24 mouse cellular contexts compared by ENCODE assay signal in genomic region chr16:18044991-18045390, GRCm38 (mm10).
"Had no signal": no experiment of that assay in that cellular context is flagged by ENCODE, and none has a peak within 500 bp of the region (broad histone marks: within the 10 kb centered on the region; RNA-seq: fewer than 3 reads in every experiment).

No protein-coding gene starts in this region.

- H3K36me3 ChIP-seq: heart, embryonic 13.5 days; heart, embryonic 15.5 days; hindbrain, embryonic 13.5 days; hindbrain, embryonic 15.5 days; limb, embryonic 10.5 days; limb, embryonic 12.5 days; liver, embryonic 13.5 days; liver, embryonic 15.5 days had no signal

- H3K9me3 ChIP-seq: heart, embryonic 13.5 days; heart, embryonic 15.5 days; hindbrain, embryonic 13.5 days; hindbrain, embryonic 15.5 days; limb, embryonic 10.5 days; limb, embryonic 12.5 days; liver, embryonic 13.5 days; liver, embryonic 15.5 days had no signal

- ATAC-seq: hindbrain, postnatal 0 days; intestine, embryonic 16.5 days; liver, postnatal 0 days had no signal

- H3K4me3 ChIP-seq: heart, adult 2 months; heart, embryonic 13.5 days; heart, embryonic 15.5 days; hindbrain, embryonic 13.5 days; hindbrain, embryonic 15.5 days; layer of hippocampus, adult 2 months; left cerebral cortex, adult 2 months; limb, embryonic 10.5 days; limb, embryonic 12.5 days; liver, embryonic 13.5 days; liver, embryonic 15.5 days had no signal

- H3K4me1 ChIP-seq: heart, embryonic 13.5 days; heart, embryonic 15.5 days; hindbrain, embryonic 13.5 days; hindbrain, embryonic 15.5 days; limb, embryonic 10.5 days; limb, embryonic 12.5 days; liver, embryonic 13.5 days; liver, embryonic 15.5 days had no signal

- DNase-seq: gastrocnemius, postnatal 14 days; gastrocnemius, postnatal 36 days; heart, adult 11 months; heart, adult 2 months; heart, postnatal 14 days; heart, postnatal 36 days; liver; liver, embryonic 13.5 days; liver, postnatal 0 days; lung, adult 2 months had no signal

- H3K27ac ChIP-seq: heart, adult 2 months; heart, embryonic 13.5 days; heart, embryonic 15.5 days; hindbrain, embryonic 13.5 days; hindbrain, embryonic 15.5 days; hindbrain, postnatal 0 days; kidney, postnatal 0 days; layer of hippocampus, adult 2 months; left cerebral cortex, adult 2 months; limb, embryonic 10.5 days; limb, embryonic 12.5 days; liver, embryonic 13.5 days; liver, embryonic 15.5 days had no signal

- H3K9ac ChIP-seq: heart, embryonic 13.5 days; heart, embryonic 15.5 days; hindbrain, embryonic 13.5 days; hindbrain, embryonic 15.5 days; limb, embryonic 12.5 days; liver, embryonic 13.5 days; liver, embryonic 15.5 days; liver, postnatal 0 days had no signal

- H3K4me2 ChIP-seq: heart, embryonic 11.5 days; heart, embryonic 13.5 days; heart, embryonic 15.5 days; hindbrain, embryonic 13.5 days; hindbrain, embryonic 15.5 days; limb, embryonic 12.5 days; liver, embryonic 11.5 days; liver, embryonic 13.5 days; liver, embryonic 15.5 days had no signal

- H3K27me3 ChIP-seq: hindbrain, embryonic 15.5 days; liver, embryonic 15.5 days had no signal
